Mouse (Mus musculus): Measurements from ENCODE around the gene Krt12.

Gene Krt12

DNA sequence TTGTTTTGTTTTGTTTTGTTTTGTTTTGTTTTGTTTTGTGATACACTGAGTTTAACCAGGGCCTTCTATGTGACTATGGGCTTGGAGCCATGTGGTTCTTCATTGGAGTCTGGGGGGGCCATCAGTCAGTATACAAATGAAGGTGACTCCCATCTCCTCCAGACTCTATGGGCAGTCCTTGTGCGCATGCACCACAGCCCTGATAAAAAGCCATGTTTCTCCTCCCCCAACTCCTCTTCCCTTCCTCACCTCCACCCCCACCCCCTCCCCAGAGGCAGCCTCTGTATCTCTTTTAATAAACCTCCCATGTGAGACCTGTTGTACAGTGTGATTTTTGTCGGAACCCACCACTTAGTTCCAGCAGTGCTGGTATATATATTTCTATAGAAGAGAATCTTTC, 25.4 kb downstream of the Krt12 start:
- no peak for DNase-seq

DNA sequence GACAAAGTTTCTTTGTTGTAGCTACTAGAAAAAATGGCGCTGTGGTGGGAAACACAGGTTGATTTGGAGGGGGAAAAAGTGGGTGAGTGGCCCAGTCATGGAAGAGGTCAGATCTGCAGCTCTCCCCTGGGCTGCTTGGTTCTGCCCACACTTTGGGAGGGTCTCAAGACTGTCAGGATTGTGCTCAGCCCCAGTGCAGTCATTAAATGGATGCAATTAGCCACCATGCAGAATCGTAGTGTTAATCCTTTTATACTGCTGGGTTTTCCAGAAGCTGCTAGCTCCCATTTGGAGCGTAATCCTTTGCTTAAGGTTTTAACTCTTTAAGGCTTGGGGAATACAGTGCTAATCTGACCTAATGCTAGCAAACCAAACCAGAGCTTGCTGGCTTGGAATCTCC, 26.0 kb downstream of the Krt12 start:
- DNase-seq = no peak

DNA sequence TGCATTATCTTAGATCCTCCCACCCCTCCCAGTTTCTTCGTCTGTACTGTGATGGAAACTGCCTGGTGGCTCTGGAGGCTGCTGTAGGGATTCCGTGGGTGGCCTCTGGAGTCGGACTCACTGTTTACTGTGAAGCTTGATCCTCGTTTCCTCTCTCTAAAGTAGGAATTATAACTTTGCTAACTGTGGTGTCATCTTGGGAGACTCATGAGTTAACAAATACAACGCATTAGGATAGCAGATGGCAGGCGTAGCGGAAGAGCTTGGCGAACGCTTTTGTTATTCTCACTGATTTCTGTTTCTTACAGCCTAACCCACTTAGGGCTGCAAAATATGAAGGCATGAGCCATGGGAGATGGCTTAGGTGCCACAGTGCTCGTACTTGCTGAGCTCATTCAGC, 29.6 kb downstream of the Krt12 start:
- no peak for DNase-seq

DNA sequence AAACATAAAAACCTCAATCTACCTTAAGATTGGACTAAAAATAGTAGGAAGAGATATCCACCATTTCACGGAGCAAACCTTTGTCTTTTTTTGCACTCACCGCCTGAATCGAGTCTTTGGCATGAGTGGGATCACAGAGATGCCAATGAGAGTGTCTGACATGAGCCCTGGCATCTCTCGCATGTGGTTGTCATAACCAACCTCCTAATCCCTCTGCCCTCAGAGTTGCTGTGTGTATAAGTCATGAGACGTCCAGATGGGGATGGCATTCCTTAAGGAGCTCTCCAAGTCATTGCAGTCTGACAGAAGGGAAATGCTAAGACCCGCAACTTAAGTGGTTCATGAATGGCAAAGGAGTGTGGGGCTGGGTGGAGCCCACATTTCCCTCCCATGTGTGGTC, 30.7 kb downstream of the Krt12 start:
- no peak for DNase-seq

DNA sequence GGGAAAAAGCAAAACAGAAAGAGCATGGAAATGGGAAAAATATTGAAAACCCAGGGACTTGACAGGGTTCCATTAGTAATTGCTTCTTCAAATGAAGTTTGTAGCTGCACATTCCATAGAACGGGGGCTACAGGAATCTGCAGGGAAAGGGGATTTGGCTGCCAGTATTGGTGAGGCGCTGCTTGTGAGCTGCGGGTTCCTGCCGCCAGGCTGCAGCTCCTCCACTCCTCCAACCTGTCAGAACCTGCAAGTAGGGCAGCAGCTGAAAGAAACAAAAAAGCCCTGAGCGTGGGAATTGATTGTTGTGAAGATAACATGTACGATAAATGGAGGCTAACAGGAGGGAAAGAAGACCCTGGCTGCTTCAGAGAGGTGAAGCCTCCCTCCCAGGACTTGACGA, 31.2 kb downstream of the Krt12 start:
- DNase-seq = no peak

DNA sequence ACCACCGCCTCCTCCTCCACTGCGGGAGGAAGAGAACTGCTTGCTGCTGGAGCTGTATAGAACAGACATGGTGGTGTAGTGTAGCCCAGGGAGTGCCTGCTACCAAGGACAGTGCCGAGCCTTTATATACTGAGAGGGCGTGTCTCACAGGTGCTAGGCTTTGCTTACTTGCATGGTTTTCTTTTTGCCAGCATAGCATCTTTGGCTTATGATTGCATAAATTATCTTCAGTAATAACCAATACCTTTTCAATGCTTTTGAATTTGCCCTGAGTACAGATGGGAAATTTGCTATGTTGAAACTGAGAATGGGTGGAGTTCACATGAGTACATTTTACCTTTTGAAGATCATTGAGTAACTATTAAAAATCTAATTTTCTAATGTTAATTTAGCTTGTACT, 32.8 kb downstream of the Krt12 start, which contains the start of gene Krt10:
TSS of gene Krt10 (minus strand) at position 101 of the 400 bp plus-strand sequence.
- no peak for DNase-seq

DNA sequence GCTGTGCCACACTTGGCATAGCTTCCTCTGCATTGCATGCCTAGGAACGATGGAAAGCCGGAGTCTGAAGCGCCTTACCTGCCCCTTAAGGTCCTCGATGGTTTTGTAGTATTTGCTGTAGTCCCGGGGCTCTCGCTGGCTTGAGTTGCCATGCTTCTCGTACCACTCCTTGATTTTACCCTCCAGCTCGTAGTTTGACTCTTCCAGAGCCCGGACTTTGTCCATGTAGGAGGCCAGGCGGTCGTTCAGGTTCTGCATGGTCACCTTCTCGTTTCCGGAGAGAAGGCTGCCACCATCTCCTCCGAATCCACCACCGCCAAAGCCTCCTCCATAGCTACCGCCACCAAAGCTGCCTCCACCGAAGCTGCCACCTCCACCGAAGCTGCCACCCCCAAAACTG, 33.4 kb downstream of the Krt12 start:
- peak in 1 of 2 experiments; percentile 41 for DNase-seq

DNA sequence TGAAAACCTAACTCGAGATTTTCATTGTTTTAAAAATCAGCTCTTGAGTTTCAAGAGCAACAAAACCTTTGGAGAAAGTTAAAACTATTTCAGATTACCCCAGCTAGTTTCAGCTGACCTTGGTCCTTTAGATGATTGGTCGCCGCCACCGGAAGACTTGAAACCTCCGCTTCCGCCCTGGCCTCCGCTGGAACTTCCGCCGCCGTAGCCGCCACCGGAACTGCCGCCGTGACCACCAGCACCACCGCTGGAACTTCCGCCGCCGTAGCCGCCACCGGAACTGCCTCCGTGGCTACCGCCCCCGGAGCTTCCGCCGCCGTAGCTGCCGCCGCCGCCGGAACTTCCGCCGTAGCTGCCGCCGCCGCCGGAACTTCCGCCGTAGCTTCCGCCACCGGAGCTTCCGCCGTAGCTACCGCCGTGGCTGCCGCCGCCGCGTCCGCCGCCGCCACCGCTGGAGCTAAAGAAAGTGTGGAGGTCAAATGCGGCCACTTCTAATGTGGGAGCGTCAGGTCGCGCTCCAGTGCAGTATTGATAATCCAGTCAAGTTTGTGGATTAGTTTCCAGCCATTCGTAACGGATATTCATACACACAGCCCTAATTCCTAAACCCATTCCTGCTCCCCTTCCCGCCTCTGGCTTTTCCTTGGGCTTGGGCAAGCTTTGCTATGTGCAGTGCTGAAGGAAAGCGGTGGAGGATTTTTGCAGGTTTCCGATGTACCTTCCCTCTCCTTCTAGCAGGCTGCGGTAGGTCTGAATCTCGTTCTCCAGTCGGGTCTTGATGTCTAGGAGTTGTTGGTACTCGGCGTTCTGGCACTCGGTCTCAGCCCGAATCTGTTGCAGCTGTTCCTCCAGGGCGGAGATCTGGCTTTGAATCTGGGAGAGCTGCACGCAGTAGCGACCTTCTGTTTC, 36.0 kb downstream of the Krt12 start:
- peak; percentile 93 to 94 for DNase-seq

DNA sequence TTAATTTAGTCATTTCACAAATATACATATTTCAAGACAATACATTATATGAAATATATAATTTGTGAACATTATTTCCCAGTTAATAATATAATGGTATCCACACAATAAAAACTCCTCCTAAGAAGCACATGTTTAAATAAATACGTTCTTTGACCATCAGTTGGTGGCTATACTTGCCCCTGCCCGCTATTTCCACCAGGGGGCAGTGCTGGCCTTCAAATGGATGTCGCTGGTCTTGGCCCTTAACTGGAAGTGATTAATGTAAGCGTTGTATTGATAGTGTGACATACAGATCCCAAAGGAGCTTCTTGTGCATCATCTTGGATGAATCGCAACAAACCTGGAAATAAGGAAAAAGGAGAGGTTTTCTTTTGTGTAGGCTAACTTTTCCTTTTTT, 42.5 kb downstream of the Krt12 start:
- DNase-seq = peak; percentile 53 to 73

DNA sequence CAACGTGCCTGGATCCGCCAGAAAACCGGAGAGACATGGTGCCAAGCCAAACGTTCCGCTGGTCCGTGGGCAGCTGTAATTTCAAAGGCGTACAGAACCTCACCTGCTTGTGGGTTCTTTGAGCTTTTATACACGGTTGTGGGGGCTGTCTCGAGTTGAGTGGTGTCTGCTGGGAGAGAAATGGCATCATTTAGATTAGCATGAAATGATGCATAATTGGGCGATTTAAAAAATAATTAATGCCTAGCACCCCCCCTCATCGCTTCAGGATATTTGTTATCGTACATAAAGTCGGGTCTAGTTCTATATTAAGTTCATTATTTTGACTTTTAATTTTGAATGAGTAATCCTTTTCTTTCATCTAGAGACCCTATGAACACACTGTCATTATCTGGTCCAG, 47.3 kb downstream of the Krt12 start, which contains the start of gene Krt28:
TSS of gene Krt28 (minus strand) at position 101 of the 400 bp plus-strand sequence.
- DNase-seq = no peak

DNA sequence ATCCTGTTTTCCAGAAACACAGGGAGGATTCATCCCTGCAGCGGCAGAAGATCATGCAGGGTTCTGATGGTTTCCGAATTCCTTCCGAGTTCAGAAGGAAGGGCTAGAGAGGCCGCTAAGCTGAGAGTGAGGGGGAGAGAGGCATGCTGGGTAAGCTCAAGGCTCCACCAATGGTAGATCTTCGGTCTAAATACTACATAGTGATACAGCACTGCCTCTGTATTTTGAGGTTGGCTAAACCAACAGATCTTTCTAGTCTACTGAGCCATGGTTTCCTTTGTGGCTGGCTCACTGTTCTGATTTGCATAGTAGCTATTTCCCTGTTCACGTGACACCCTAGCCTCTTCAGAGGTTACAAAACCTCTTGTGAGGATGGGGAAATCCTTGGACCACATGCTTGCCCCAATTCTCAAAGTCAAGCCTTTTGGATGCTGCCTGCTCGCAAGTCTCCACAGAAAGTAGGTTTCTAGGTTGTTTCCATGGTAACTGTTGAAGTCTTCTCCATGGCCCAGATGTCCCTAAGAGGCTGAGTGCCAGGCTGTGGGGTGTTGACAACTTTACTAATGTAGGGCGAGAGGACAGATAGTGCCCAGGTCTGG, 52.1 kb downstream of the Krt12 start:
- no peak for DNase-seq

DNA sequence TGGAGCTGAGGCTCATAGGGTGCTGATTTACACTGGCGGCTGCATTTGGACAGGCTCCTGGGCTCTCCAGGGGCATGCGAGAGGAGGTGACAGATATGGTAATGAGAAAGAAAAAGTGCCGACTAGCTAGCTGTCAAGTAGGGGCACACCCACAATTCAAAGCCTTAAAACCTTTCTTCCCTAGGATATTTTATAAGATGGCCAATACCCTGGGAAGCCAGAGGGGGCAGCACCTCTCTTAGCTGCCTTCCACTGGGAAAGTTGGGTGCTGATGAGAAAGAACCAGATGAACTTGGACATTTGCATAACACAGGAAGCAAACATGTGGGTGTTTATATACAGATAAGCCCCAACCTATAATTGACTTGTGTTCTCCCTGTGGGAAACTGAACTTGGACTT, 52.8 kb downstream of the Krt12 start:
- no peak for DNase-seq

DNA sequence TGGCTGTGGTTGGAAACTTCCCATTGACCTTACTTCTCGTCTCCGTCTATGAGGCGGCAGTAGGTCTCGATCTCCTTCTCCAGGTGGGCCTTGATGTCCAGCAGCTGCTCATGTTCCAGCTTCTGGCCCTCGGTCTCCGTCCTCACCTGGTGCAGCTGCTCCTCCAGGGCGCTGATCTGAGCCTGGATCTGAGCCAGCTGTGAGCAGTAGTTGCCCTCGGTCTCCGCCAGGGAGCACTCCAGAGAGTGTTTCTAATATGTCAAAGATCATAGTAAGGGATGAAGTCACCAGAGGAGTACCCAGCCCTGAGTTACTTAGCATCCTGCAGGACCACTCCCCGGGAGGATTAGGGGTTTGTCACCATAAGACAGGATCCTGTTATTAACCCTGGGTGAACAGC, 55.3 kb downstream of the Krt12 start:
- peak in 1 of 2 experiments; percentile 41 for DNase-seq

Measured in kidney, adult 8-10 months (tissue).